Mouse (Mus musculus) thymus, postnatal 10 days (tissue): ENCODE measurements at regions not wholly inside any gene's neighbourhood (a gene's known extent, or its start where the extent isn't known, plus 50 kb on each side); places are given as distances from the start of the nearest gene placed in this dataset.

ENCODE experiments used
- DNase-seq, 2 experiments: peaks; one replicate each; pipeline ENCODE4 v3.0.0; 2021; ENCODE audit warnings: low spot score in 2 of 2

DNA sequence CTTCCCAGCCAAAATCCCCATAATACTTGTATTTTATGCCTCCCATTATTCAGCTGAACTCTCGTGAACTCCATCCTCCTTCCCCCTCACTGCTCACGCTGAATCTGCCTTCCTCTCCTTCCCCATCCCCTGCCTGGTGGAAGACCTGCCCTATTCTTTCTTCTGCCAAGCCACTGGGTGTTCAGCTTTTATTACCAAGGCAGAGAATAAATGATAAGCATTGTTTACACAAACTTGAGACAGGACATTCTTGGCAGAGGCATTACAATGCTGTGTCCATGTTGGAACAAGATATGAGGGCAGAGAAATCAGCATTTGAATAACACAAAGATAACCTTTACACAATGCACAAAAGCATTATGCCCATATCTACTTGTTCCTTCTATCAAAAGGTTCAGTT, 80.2 kb downstream of the Dhrs2 start:
- no peak for DNase-seq

DNA sequence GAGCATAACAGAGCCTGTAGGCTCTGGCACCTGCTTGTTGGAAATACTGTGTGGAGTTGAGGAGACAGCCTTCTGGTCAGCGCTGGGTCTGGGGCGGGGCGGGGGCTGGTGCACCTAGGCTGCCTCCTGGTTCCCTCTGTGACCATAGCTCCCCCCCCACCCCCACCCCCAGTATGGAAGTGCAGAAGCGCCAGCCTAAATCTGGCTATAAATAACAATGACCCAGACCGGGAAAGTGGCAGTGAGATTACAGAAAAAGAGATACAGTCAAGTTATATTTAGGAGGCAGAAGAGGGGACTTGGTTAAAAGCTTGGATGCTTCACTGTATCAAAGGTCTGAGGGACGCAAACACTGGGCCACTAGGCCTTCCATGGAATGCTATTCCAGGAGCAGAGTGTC, 91.8 kb downstream of the Dhrs2 start:
- DNase-seq: no peak

DNA sequence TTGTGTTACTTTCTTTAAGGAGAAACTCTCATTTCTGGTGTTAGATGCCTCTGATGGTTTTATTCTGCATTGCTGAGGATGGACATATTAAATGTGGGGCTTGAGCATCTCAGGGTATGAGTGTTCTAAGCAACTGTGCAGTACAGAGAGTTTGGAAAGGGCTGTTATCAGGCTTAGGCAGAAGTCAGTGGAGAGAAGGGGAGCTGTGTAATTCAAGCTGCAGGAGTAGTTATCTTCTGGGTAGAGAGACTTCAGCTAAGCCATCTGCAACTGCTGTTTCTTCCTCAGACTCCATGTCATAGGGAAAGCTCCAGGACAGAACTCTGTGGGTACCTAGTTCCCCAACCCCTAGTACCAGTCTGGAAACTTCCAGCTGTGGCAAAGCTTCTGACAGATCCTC, 102.1 kb downstream of the Dhrs2 start:
- DNase-seq: no peak

DNA sequence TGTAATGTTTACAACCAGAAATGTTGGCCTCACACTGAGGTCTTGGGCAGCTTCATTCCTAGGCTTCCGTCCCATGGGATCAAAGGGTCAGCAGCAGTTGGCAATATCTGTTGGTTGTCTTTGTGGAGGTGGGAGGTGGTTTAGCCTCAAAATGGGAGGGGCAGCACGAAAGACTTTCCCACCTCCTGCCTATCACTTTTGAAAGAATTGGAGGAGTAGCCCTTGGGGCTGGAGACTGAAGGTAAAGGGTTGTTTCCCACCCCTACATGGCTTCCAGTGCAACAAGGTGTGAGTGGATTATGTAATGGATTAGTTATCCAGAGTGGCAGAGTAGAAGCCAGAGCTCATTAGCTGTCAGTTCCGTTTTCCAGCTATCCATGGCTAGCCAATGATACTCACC, 102.5 kb downstream of the Dhrs2 start:
- no peak for DNase-seq

DNA sequence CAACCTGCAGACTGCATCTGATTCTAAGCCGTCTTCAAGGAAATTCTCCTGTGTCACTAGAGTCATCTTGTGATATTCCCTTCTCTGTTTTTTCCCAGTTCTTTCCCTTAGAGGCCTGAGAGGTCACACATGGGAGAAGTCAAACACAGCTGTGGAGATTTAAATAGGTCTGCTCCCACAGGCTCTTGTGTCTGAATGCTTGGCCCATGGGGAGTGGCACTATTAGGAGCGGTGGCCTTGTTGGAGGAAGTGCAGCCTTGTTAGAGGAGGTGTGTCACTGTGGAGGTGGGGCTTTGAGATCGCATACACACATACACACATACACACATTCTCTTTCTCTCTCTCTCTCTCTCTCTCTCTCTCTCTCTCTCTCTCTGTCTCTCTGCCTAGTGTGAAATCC, 112.0 kb downstream of the Dhrs2 start:
- no peak for DNase-seq

DNA sequence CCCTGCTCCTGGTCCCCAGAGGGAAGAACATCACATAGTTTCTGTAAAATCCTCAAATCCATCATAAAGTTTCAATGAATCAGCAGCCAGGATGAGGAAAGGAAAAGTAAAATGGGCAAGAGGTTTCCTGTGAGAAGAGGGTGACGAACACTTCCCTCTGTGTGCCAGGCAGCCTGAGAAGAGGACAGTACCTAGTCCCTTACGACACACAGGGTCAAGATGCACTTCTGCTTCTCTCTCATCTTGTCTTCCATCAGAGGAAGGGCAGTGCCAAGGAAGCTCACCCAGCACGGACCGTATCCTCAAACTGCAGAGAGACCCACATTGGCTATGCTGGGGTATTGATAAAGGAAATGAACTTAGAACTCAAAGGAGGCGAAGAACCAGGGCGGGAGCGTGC, 112.5 kb downstream of the Dhrs2 start:
- no peak for DNase-seq

DNA sequence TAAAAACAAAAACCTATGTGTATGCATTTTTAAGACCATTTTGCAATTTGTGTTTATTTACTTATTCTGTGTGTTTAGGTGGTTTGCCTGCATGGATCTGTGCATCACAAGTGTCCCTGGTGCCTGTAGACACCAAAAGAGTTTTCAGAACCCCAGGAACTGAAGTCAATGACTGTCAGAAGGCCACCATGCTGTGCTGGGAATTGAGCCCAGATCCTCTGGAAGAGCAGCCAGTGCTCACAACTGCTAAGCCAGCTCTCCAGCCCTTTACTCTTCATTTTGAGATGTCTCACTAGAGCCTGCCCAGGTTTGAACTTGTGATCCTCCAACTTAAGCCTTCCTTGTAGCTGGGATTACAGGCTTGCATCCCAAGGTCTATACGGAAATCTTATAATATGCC, 113.8 kb downstream of the Dhrs2 start:
- DNase-seq: no peak

DNA sequence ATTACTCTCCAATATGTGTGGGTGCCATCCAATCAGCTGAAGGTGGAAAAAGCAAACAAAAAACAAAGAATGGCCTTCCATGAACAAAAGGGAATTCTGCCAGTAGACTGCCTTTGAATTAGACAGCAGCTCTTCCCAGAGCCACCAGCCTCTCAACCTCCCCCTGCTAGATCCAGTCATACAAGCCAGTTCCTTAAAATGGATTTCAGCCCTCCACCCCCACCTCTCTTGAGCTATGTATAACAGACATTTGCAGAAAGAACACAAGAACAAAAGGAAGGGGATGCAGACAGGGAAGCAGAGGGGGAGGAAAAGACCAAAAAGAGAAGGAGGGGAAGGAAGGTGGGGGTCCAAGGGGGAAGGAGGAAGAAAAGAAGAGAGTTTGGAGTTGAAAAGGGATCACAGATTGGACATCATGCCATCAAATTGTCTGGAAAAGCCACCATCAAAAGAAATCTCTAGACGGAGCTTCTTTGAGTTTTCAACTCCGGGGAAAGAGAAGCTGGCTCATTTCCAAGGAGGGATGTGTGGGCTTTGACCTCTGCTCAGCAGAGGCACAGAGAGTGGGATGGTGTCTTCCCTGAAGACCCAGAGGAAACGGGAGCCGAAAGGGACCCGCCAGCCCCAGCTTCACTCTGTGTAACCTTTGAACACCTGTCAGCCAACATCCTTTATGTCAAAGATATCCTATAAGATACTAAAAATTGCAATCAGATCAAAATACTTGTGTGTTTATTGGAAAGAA, 114.8 kb downstream of the Dhrs2 start:
- DNase-seq: no peak

DNA sequence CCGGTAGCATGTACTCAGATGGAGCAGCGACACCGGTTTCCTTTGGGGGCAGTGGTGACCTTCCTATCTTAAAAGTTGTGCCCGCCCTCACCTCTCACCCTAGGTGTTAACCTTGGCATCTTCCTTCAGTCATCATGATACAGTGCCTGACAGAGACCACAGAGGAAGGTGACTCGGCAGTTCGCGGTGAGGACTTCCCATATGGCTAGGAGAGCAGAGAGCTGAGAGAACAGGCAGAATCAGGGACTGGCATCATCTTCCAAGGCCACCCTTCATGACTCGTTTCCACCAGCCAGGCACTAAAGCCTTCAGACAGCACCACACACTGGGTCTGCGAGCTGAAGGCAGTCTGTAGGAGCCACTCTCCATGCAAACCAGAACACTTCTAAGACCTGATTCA, 116.2 kb downstream of the Dhrs2 start:
- DNase-seq: no peak

DNA sequence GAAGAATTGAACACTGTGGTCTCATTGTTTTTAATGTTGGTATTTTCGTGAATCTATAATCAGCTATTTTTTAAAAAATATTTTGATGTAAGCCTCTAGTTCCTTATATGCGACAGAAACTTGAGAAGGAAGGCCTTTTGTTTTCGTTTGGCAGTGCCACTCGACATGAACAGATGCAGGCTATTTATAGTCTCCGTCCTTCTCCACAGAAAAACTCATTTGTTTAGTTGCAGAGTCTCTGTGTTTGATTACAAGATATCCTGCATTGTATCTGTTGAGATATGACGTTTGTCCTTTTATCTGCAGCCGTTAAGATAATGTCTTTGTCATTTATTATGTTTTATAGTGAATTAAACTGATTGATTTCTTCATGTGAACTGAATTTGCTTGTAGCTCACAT, 116.7 kb downstream of the Dhrs2 start:
- no peak for DNase-seq

DNA sequence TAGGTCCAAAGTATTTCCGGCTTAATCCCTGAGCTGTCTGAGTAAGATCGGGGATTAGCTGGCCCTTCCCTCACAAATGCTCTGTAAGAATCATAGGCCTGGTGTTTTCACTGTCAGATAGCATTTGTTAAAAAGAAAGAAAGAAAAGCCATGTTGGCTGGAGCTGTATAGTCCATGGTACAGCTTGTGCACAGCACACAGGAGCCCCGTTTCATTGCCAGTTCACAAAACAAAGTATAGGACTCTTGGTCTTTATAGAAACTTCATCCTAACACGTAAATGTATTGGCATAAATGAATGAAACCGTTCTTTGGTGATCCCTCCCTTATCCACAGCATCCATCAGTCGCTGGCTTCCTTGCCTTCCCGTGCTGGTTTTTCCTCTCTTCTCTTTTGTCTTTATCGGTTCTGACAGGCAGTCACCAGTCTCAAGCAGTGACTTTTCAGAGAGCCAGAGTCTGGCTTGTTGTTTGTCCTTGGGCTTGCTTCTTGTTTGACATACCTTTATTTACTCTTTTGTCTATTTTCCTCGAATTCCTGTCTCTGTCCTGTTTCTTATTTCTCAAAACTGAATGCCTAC, 117.3 kb downstream of the Dhrs2 start:
- no peak for DNase-seq

DNA sequence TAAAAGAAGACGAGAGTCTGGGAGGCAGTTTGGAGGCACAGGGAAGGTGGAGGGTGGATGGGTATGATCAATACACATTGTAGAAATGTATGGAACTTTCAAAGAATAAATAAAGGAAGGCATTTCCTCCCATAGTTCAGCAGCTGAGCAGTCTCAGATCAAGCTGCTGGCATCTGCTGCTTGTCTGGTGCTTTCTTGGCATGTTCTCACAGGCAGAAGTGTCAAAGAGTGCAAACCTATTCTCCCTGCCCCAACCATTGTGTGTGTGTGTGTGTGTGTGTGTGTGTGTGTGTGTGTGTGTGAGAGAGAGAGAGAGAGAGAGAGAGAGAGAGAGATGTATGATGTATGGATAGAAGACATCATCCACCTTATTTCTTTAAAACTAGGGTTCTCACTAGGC, 121.5 kb downstream of the Dhrs2 start:
- DNase-seq: no peak

DNA sequence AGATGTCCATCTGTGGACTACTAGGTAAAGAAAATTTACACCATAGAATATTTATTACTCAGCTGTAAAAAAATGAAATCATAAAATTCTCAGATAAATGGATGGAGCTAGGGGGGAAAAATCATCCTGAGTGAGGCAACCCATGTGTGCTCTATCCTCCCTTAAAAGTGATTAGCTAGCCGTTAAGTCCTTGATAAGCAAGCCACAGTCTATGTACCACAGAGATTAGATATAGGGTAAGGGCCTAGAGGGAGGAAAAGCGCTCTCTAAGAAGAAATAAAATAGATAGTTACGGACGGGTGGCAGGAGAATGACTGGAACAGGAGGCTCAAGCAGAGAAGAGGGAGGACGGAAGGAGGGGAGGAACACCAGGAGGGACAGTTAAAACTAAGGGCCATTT, 122.1 kb downstream of the Dhrs2 start:
- DNase-seq: no peak

DNA sequence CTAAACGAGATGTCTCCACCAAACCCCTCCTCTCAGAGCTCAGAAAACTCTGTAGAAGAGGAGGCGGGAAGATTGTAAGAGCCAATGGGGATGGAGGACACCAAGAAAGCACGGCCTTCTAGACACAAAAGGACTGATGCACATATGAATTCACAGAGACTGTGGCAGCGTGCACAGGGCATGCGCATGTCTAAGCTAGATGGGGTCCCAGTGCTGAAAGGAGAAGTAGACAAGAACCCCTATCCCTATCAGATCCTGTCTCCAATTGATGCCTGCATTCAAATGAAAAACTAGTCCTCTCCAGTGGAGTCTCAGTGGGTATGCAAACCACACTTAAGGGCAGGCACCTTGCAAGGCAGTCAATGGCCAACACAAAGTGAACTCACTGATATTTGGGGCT, 123.3 kb downstream of the Dhrs2 start:
- DNase-seq: no peak

DNA sequence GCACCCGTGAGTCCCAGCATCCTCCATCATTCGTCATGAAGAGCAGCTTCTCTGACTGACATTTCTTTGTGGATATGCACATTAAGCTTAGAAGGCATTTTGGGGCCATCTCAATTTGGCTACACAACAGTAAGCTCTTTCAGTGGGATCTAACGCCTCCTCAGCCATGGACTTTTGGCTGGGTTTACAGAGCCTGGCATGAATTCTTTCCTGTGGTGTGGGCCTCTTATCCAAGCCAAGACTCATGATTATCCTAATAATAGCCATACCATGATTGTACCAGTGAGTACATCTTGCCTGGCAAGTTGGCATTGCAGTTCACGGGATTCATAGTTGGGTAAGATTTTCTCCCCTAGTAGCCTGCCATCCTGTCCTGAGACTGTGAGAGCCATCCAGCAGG, 126.3 kb downstream of the Dhrs2 start:
- DNase-seq: no peak

DNA sequence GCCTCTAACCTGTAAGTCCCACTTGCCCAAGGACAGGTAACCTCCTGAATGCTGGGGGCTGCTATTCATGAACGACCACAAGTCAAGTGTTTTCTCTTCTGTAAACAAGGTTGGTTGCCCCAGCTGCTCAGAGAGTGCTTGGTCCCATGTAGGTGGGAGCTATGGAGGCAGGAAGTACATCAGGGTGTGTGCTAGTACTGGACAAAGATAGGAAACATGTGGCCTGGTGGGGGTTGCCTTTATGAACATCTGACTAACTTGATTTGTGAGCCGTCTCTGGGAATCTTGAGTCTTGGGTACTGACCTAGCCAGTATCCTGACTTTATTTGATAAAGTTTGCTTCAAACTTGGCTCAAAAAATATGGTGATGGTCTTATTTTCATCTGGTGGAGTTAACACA, 121.3 kb upstream of the Dhrs4 start:
- no peak for DNase-seq

DNA sequence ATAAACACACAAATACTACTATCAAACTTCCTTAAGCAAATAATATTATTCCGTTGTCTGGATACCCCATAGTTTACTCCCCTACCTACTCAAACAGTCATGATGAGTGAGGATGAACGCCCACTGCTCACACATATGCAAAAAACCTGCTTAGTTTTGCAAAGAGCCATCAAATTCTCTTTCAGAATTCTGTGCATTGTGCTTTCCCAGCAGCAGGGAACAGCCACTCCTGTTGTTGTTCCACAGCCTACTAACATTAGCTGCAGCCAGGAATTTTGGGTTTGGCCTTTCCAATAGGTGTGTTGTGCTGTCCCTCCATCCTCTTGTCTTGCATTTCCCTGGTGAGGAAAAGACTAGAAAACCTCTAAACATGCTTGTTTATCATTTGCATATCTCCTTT, 120.1 kb upstream of the Dhrs4 start:
- DNase-seq: no peak

DNA sequence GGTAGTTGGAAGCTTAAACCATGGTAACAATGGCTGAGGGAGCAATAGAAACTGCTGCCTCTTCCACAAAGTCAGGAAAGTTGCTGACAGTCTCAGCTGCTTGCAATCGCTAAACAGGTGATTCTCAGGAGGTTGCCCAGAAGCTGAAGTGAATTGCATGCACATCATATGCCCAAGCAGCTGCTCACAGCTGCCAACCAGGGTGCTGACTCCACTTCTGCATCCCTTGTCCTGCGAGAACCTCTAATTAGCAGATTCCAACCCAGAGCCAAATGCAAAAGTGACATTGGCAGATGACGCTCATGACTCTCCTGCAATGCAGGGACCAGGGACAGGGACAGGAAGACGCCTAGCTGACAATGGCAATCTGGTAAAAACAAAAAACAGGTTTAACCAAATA, 116.2 kb upstream of the Dhrs4 start:
- DNase-seq: no peak

DNA sequence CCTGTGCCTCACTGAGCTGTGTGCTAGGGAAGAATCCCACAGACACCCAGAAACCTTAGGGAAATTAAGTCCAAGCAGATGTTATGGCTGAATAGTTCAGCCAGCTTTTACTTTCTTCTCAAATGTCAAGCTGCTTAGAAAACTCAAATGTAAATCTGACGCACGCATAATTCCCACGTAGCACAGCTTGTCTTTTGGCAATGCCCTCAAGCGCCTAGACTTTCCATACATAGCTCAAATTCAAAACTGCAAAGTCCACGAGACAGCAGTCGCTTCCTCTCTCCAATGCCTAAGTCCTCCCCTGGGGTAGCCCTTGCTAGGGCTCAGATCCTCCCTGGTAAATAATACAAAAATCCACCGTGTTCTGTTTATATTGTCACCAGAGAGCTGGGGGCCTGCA, 115.8 kb upstream of the Dhrs4 start:
- no peak for DNase-seq

DNA sequence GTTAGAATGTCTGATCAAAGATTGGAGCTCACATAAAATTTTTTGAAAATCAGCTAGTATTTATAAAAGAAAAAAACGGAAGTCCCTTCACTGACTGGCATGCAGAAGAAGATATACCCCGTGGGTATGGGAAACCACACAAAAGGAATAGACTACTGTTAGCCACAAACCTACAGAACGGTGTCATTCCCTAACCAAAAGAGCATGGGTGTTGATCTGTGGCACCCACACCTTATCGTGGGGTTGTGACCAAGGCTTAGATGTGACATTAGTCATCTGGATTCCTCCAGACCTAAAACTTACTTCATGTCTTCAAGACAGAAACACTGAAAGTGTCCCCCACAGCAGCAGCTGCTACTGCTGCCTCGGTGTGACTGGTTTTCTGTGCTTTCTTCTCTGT, 108.2 kb upstream of the Dhrs4 start:
- DNase-seq: no peak

DNA sequence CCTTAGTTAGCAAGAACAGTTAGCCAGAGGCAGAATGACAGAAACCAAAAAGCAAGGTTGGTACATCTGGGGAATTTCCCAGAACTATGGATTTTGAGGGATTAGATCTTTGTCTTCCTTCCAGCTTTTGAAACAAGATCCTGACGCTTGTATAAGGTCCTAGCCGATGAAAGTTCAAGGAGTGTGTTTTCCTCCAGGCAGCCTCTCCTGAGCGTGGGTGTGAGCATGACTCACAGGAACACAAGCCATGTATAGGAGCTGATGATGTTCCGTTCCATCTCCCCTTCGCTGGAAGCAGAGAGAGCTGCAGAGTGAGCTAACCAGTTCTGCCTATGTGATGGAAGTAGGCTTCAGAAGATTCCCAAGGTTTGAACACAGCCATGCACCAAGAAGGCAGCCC, 105.6 kb upstream of the Dhrs4 start:
- DNase-seq: no peak

DNA sequence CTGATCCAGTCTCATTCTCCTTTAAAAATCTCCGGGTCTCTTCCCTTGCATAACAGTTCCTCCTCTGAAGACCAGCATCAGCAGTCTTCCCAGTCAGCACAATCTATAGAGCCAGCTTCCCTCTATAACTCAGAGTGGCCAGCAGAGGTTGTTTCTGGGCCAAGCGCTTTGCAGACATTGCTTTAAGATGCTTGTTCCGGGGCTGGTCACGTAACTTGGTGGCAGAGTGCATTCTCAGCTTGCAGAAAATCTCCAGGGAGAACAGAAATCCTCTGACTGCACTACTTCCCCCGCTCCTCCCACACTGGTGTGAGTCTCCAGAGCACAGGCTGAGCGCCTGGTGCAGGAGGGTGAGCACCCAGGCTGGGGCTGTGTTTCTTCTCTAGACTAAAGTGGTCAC, 91.8 kb upstream of the Dhrs4 start:
- DNase-seq: no peak

DNA sequence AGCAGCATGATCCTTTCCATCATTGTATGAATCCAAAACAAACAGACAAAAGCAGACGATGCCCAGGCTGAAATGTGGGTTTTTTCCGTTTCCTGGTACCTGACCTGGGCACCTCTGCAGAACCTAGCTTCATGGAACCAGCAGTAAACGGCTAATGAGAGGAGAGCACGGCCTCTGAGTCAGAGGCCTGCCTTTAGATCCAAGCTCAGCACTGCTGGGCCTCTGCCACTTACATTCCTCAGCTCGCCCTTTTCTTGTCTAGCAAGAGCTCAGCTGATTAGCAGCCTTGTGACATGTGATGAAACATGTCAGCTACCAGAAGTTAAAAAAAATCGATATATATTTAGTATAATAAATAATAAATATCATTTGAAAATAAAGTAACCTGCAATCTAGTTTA, 91.2 kb upstream of the Dhrs4 start:
- no peak for DNase-seq

DNA sequence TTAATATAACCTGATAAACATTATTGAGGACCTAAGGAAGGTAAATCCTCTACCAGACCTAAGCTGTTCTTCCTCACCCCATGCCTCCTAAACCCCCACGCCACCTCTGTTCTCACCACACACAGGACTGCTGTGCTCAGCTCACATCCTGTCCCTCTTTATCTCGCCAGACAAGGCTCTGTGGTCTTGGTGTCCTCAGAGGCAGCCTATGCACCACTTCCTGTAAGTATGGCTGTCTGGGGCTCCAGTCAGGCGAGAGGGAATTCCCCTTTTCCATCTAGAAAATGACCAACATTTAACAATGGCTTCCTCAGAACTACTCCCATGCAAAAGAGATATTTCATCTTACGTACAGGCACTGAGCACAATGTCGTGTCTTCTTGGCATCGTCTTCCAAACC, 86.2 kb upstream of the Dhrs4 start:
- DNase-seq: peak; percentile 4 to 14
